Mouse (Mus musculus): ENCODE data around the gene Becn1.

The Becn1 gene

DNA sequence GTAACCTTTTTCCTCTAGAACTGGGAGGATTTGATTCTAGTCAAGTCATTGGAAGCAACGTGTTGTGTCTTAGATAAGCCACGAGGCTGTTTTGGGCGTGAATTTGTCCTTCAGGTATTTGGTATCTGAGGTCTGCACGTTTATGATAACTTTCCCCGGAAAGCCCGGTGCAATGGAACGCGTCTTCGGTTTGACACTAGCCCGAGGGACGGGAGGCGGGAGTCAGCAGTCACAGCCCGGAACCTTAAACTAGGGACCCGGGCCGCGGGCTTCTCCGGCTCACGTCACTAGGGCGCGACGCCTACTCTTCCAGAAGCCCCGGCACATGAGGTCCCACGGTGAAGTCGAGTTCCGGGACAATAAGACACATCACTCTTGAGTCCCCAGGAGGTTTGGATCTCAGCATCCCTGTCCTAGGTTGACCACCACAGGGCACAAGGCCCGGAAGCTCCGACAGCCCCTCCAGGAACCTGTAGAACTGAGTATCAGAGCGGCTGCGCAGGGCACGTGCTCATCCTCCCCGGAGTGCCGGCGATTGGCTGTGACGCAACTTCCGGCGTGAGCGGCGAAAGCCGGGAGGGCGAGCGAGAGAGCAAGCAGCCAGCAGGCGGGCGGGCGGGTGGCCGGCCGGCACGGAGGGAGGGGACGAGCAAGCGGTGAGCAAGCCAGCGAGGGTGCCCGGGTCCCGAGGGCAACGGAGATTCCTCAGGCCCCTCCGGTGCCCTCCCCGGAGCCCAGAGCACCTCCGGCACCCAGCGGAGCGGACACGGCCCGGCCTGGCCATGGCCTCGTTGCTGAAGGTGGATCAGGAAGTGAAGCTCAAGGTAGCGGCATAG is 13.8 kb upstream of the Becn1 start, which contains the start of gene Psme3:
Psme3 (plus strand) TSS at position 549 of the 836 bp plus-strand sequence.
- no peak for DNase-seq (ENCODE audit: extremely low read depth, low read depth, low spot score)

DNA sequence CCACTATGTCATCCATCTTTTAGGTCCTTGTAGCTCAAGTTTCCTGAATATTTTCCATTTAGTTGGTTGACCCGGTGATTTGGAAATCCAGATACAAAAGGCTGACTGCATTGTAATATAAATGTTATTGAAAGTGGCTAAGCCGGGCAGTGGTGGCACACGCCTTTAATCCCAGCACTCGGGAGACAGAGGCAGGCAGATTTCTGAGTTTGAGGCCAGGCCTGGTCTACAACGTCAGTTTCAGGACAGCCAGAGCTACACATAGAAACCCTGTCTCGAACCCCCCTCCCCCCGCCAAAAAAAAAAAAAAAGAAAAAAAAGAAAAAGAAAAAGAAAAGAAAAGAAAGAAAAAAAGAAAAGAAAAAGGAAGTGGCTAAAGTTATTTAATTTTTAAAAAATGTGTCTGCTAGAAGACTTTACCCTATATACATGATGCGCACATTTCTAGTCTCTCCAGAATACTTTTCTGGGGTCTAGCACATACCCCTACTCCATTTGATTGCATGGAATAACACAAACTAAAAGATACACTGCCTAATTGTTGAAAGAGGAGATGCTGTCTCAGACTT is 13.1 kb upstream of the Becn1 start:
- DNase-seq (ENCODE audit: extremely low read depth, low read depth, low spot score), result no peak

DNA sequence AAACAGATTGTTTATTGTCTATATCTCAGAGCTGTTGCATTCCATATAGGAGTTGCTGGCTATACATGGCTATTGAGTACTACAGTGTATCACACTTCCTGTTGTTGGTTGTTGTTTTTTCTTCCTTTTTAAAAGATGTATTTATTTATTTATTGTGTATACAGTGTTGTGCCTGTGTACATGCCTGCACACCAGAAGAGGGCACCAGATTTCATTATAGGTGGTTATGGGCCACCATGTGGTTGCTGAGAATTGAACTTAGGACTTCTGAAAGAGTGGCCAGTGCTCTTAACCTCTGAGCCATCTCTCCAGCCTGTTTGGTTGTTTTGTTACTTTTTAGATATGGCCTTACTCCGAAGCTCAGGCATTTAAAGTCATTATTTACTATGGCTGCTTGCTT is 12.5 kb upstream of the Becn1 start:
- DNase-seq (ENCODE audit: extremely low read depth, low read depth, low spot score), result no peak

DNA sequence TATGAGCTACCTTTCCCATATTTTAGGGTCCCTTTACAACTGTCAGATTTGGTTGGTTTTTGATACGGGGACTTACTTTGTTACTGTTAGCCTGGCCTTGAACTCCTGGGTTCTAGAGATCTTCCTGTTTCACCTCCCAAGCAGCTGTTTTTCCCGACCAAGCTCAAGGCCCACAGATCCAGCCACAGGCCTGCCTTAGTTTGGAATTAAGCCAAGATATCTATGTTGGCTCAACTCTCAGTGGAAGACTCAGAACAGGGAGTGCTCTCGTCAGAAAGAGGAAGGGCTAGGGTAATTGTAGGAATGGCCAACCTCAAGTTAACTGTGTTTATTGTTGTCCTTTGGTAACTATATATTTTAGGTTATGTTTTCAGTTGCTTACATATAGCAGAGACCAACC is 10.1 kb upstream of the Becn1 start:
- DNase-seq (ENCODE audit: extremely low read depth, low read depth, low spot score), result no peak

DNA sequence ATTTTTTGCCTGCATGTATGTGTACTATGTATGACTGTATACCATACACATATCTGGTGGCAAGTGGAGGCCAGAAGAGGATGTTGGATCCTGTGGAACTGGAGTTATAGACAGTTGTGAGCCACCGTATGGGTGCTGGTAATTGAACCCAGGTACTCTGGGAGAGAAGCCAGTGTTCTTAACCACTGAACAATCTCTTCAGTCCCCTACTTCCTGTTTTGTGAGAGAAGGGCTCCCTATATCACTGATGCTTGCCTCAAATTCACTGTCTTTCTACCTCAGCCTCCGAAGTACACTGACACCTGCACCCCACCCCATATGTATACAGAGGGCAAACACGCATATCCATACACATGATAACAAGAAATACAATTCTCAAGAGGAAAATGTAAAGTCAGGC is 9.0 kb upstream of the Becn1 start:
- DNase-seq (ENCODE audit: extremely low read depth, low read depth, low spot score), result no peak

DNA sequence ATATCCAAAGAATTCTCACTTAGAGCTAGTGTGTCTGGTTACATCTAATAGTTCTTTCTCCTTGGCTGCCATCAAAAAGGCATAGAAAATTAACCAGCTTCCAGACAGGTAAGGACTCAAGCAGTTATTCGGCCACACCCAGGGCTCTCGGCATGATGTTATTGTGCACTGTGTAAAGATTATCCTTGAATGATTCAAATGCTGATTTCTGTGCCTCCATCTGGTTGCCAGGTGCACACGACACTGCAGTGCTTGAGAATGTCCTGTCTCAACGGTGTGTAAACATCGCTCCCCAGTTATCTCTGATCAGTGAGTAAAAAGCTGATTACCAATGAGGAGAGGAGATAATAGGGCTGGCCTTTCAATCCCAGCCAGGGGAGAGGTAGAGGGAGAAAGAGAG is 5.7 kb upstream of the Becn1 start:
- DNase-seq (ENCODE audit: extremely low read depth, low read depth, low spot score), result no peak

DNA sequence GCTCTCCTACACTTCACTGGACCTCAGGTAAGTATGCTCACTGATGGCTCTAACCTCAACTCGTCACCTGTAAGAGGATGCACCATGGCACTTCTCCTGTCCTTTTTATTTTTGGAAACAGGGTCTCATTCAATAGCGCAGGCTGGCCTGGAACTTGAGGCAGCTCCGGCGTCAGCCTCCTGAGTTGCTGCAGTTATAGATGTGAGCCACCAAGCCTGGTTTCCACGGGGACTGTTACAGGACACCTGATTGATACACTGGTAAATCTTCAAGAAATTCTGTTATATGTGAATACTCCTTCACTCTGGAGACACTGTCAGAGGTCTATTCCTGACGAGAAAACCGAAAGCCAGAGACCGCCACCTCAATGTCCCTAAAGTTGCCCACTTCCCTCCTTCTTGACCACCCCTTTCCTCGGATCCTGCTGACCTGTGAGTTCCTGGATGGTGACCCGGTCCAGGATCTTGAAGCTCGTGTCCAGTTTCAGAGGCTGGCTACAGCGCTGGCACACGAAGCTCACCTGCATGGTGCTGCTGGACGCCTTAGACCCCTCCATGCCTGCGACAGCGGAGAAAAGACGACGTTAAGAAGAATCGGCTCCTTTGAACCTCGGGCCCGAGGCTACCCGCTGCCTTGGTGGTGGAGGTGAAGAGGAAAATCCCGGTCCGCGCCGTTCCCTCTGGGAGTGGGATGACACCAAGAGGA is 635 bp downstream of the Becn1 start:
- DNase-seq (ENCODE audit: extremely low read depth, low read depth, low spot score), result no peak

DNA sequence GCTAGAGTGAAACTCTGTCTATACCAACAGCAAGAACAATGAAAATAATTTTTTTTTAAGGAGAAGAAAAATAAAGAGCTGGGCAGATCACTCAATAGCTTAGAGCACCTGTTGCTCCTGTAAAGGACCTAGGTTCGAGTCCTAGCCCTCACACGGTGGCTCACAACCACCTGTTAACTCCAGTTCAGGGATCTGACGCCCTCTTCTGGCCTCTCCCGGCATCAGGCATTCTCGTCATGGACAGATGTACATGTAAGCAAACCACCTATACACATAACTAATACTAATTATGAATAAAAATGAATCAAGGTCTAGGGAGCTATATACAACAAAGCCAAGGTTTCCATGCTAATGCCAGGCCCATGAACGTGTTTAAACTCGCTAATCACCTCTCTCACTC is 1.2 kb downstream of the Becn1 start:
- no peak for DNase-seq (ENCODE audit: extremely low read depth, low read depth, low spot score)

DNA sequence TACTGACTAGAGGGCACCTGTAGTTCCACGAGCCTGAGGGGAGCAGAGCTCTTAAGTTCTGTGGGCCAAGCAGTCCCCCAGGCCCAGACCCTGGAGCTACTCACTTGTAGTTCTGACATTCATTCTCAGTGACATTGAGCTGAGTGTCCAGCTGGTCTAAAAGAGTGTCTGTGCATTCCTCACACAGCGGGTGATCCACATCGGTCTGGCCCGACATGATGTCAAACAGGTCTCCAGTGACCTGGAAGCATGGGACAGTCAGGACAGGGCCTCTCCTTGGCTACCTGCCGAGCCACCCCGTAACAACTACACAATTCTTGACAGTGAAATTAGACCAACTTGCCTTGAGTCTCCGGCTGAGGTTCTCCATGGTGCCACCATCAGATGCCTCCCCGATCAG is 6.9 kb downstream of the Becn1 start:
- DNase-seq (ENCODE audit: extremely low read depth, low read depth, low spot score), result no peak

DNA sequence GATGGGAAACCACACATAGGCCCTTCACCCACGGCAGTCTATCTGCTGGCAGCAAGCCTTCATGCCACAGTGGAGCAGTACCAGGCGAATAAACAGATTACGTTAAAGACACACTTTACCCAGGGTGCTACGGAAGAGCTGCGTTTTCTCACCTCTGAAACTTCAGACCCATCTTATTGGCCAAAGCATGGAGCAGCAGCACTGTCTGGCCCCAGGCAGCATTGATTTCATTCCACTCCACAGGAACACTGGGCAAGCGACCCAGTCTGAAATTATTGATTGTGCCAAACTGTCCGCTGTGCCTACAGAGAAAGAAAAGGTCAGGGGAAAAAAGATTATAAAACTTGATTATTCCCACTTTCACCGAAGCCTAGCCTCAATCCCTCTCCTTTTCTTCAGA is 10.9 kb downstream of the Becn1 start:
- DNase-seq (ENCODE audit: extremely low read depth, low read depth, low spot score), result no peak

DNA sequence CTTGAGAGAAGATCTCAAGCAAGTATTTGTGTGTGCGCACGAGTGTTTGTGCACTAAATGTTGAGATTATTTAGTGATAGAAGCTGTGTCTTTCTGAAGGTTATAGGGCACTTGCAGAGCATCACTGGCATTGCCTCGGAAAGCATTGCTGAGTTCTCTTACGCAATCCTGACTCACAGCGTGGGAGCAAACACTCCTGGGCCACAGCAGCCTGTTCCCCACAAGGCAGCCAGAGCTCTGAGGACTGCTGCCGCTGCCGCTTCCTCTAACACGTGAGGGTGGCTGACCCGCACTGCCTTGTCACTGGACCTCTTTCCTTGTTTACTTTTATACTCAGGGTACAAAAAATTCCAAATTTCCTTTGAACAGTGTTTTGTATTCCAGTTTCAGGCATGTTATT is 14.8 kb downstream of the Becn1 start:
- no peak for DNase-seq (ENCODE audit: extremely low read depth, low read depth, low spot score)

DNA sequence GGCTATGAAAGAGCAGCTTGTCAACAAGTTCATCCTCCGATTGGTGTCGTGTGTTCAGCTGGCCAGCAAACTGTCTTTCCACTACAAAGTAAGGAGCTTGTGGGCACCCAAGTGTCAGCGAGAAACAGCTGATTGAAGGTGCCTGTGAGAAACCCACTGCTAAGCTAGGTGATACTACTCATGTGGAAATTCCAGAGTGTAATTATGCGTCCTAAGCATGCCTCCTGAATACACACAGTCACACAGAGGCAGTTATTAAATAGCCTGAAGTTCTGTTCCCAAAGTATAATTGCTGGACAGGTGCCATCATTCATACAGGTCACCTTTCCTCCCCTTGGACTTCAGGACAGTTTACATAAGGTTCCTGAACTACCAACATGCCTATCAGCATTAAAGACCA is 18.3 kb downstream of the Becn1 start:
- no peak for DNase-seq (ENCODE audit: extremely low read depth, low read depth, low spot score)

DNA sequence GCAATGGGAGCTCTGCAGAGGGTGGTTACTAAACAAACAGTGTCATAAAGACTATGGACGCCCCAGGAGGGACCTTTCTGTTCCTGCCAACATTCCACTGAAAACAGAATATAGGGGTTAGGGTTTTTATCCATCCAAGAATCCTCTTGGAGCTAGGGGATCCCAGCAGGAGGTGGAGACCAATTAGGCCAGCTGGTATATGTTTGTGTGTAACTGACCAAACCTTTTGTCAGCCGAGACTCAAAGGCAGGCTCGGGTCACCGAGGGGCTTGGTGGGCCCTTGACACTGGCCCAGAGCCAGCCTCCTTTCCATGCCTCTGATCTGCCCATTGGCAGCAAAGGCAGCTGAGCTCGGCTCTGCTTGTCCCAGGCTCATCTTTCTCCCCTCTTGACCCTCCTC is 19.2 kb downstream of the Becn1 start:
- DNase-seq (ENCODE audit: extremely low read depth, low read depth, low spot score), result no peak

DNA sequence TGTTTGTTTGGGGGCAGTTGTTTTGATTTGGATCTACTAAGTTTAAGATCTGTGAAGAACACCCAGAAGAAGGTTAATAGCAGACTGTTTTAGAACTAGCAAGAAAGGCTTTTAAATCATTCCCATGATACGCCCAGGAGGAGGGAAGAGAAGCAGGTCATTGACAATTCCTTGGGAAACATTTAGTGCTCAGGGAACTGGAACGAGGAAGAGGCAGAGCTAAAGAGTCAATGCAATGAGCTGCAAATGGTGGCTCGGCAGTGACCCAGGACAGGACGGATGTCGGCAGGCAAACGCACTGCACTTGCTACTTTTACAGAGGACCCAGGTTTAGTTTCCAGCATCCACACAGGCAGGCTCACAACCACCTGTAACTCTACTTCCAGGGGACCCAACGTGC is 21.2 kb downstream of the Becn1 start:
- DNase-seq (ENCODE audit: extremely low read depth, low read depth, low spot score), result no peak

DNA sequence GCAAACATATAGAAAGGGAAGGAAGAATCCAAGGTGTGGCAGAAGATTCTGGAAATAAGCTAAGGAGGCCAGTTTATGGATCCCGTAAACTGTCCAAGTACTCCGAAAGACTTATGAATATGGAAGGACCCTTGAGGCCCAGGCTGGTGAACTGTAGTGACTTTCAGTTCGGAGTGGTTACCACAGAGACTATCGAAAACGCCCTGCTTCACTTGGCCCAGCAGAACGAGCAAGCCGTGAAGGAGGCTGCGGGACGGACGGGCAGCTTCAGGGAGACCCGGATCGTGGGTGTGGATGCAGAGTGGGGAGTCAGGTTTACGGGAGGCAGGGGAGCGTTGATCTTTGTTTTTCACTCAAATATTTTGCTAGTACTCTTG is 22.9 kb downstream of the Becn1 start:
- DNase-seq (ENCODE audit: extremely low read depth, low read depth, low spot score), result no peak

DNA sequence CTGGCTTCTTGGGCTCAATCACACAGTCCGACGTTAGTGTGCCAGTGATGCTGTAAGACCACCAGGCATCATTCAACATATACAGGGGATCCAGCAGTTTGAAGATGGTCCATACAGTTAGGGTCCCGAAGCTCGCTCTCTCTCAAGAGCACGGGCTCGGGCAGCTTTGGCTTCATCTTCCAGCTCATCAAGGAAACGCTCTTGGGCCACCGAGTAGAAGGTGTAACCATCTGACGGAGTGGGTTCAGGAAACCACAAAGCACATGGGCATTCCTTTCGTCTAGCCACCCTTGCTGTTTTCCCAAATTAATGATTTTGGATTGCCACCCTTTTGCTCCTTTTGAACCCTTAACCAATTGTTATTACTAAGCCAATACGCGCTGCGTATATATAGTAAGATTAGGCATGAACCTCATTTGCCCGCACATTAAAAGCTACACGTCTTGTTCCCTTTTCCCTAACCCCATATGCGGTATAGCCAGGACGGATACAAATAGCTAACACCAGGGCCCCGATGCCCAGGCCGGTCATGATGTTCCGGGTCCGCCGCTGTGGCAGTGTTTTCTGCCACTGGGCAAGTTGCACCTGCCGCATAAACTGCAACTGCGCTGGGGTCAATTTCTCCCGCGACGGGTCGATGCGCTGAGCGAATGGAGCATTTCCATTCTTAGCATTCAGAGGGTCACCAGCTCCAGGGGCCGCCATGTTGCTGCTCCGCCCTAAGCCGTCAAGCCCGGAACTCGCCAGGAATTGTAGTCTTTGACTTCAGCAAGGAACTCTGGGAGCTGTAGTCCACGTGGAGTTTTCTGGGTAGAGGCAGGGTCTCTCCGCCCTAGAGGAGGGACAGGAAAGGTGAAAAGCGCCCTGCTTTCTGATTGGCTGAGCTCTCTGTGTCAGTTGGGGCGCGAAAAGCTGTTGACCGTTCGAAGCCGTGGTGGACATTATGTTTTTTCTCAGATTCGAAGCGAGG is 23.6 kb downstream of the Becn1 start, which contains the start of the genes Cntd1 and Coa3:
Cntd1 (plus strand) TSS at position 790 of the 970 bp plus-strand sequence.
Coa3 (minus strand) TSS at position 892 of the 970 bp plus-strand sequence.
- no peak for DNase-seq (ENCODE audit: extremely low read depth, low read depth, low spot score)

DNA sequence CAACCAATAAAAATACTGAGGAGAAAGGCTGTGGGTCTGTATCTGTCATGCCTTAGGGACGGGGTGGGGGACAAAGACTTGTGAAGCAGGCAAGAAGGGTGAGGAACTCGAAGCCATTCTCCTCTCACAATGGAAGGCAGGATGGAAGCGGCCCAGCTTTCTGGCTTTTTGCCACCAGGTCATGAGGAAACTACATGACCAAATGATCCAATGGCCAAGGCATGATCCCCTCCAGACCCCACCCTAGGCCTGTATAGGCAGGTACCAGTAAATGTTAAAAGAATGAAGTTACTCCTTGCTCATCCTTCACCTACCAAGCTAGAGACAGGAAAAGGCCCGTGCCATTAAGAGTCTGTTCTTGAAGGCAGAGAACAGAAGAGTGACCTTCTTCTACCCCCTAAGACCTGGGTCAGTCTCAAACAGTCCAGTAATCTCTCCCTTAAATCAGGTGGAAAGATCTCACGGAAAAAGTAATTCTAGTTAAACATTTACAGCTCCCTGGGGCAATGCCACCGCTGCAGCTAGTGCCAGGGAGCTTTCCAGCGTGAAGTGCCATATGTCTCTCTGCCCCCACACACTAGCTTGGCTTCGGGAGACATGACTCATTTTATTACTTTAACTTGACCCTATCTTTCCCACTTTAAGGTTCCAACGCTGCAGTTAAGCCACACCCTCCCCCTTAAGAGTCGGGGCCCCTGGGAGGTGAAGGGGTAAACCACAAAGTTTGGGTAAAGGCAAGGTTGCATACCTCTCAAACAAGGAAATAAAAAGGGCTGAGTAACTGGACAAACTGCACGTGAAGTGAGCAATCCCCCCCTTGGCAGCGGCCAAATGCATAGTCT is 24.5 kb downstream of the Becn1 start:
- no peak for DNase-seq (ENCODE audit: extremely low read depth, low read depth, low spot score)

DNA sequence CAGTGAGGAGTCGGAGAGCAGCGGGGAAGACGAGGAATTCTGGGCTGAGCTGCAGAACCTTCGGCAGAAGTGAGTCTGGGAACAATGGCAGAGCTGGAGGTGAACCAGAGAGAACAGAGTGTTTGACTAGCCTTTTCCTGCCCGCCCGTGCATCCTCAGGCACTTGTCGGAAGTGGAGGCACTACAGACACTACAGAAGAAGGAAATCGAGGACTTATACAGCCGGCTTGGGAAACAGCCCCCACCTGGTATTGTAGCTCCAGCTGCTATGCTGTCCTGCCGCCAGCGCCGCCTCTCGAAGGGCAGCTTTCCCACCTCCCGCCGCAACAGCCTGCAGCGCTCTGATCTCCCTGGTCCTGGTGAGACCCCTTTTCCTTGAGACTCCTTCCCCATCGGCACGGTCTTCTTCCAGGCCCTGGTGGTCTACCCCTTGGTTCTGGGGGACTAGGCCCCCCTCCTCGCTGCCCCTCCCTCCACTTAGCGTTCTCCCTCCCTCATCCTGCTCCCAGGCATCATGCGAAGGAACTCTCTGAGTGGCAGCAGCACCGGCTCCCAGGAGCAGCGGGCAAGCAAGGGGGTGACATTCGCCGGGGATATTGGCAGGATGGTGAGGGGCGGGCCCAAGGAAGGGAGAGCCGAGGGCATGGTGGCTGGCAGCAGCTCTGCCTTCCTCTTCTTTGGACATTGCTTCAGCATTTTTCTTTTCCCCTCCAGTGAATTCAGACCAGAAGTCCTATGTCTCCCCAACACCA is 25.6 kb downstream of the Becn1 start:
- no peak for DNase-seq (ENCODE audit: extremely low read depth, low read depth, low spot score)

DNA sequence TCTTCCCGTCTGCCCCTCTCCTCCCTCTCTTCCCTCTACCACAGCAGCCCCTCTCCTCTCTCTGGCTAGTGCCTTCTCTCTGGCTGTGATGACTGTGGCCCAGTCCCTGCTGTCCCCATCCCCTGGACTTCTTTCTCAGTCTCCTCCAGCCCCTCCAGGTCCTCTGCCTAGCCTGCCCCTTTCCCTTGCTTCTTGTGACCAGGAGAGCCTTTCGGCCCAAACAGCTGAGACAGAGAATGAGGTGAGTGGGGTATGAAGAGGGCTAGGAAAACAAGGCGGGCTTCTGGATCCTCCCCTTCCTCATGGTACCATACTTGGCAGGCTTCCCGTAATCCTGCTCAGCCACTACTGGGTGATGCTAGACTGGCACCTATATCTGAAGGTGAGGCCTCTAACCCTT is 26.8 kb downstream of the Becn1 start:
- DNase-seq (ENCODE audit: extremely low read depth, low read depth, low spot score), result no peak

All from fat pad, adult 2 months (tissue).